Mouse (Mus musculus) embryo, embryonic 11 days (tissue): ENCODE measurements around the gene Tfeb.

Source experiments
- DNase-seq: peaks from one replicate; pipeline ENCODE4 v3.0.0-alpha.2; 2015

Gene Tfeb

GRCm38 (mm10) chr17:47756366-47756765, 19.5 kb downstream of the Tfeb start:
- no peak for DNase-seq

GRCm38 (mm10) chr17:47757056-47757610, 20.3 kb downstream of the Tfeb start:
- DNase-seq = no peak

GRCm38 (mm10) chr17:47759702-47760410, 23.0 kb downstream of the Tfeb start:
- no peak for DNase-seq

- DNase-seq = no peak
Measured at GRCm38 (mm10) chr17:47762028-47762427, 25.2 kb downstream of the Tfeb start.

GRCm38 (mm10) chr17:47762518-47763340, 25.9 kb downstream of the Tfeb start:
- DNase-seq = no peak

GRCm38 (mm10) chr17:47765986-47766385, 29.2 kb downstream of the Tfeb start:
- no peak for DNase-seq

GRCm38 (mm10) chr17:47766407-47767043, 29.7 kb downstream of the Tfeb start:
- no peak for DNase-seq

GRCm38 (mm10) chr17:47767081-47767455, 30.2 kb downstream of the Tfeb start:
- no peak for DNase-seq

GRCm38 (mm10) chr17:47767456-47768141, 30.8 kb downstream of the Tfeb start:
- DNase-seq = no peak

- DNase-seq = no peak
Measured at GRCm38 (mm10) chr17:47768707-47769276, 32.0 kb downstream of the Tfeb start.

GRCm38 (mm10) chr17:47769389-47770299, 32.8 kb downstream of the Tfeb start:
- DNase-seq = no peak

GRCm38 (mm10) chr17:47773604-47774003, 36.8 kb downstream of the Tfeb start:
- no peak for DNase-seq

GRCm38 (mm10) chr17:47777141-47777540, 40.3 kb downstream of the Tfeb start:
- no peak for DNase-seq

GRCm38 (mm10) chr17:47780470-47780869, 43.6 kb downstream of the Tfeb start:
- no peak for DNase-seq

- no peak for DNase-seq
Measured at GRCm38 (mm10) chr17:47782486-47782885, 45.7 kb downstream of the Tfeb start.

- no peak for DNase-seq
Measured at GRCm38 (mm10) chr17:47783445-47784223, 46.8 kb downstream of the Tfeb start.

GRCm38 (mm10) chr17:47784411-47784810, 47.6 kb downstream of the Tfeb start:
- no peak for DNase-seq

GRCm38 (mm10) chr17:47787632-47788031, 50.8 kb downstream of the Tfeb start:
- no peak for DNase-seq

GRCm38 (mm10) chr17:47788306-47788705, 51.5 kb downstream of the Tfeb start:
- peak; percentile 74 for DNase-seq

GRCm38 (mm10) chr17:47788996-47789395, 52.2 kb downstream of the Tfeb start:
- DNase-seq = no peak
